11 mouse cellular contexts compared by ENCODE assay signal in genomic region chr17:26571377-26571776, GRCm38 (mm10). TPM values are rescaled to one million over a fixed set of nuclear protein-coding genes. Genes with fewer than 3 reads are reported as not detected.
DNase-seq lines count a peak whose midpoint lies in the region; ATAC-seq lines count a peak whose summit lies in the region.
"Had no signal": no experiment of that assay in that cellular context is flagged by ENCODE, and none has a peak within 500 bp of the region (broad histone marks: within the 10 kb centered on the region; RNA-seq: fewer than 3 reads in every experiment).

No protein-coding gene starts in this region.

- ATAC-seq in kidney, embryonic 16.5 days (ENCODE audit: low FRiP score, low TSS enrichment), result no peak
- no peak for ATAC-seq in midbrain, embryonic 11.5 days (ENCODE audit: low FRiP score)
- no peak for ATAC-seq in hindbrain, embryonic 12.5 days (ENCODE audit: low FRiP score)
- ATAC-seq: midbrain, embryonic 15.5 days had no signal

- DNase-seq in kidney, adult 18-20 months, result peak; percentile 60
- peak; percentile 93 for DNase-seq in adrenal gland, adult 2 months
- DNase-seq in kidney, postnatal 10 days, result peak; percentile 40
- no peak for DNase-seq in midbrain, embryonic 11.5 days (ENCODE audit: low spot score, missing footprints)
- DNase-seq in layer of hippocampus, postnatal 10 days (ENCODE audit: low spot score in 2 of 2), result no peak
- DNase-seq: right cerebral cortex, adult 18-20 months; thymus, adult 18-20 months had no signal

- H3K4me2 ChIP-seq in kidney, embryonic 16.5 days (replicated peaks; ENCODE audit: low read depth, low read length), result no peak overlapping the region
- no peak overlapping the region for H3K4me2 ChIP-seq in midbrain, embryonic 11.5 days
- H3K4me2 ChIP-seq in hindbrain, embryonic 12.5 days (replicated peaks), result no peak overlapping the region
- H3K4me2 ChIP-seq: midbrain, embryonic 15.5 days had no signal

- H3K79me2 ChIP-seq in macrophage (ENCODE audit: inconsistent target), result peaks cover 99% of the 10 kb centered on the region

- no peaks in the 10 kb centered on the region for H3K27me3 ChIP-seq in kidney, embryonic 16.5 days (ENCODE audit: insufficient read depth, low read length)
- H3K27me3 ChIP-seq in midbrain, embryonic 11.5 days (ENCODE audit: control insufficient read depth, insufficient read depth, low read length), result no peaks in the 10 kb centered on the region
- H3K27me3 ChIP-seq in hindbrain, embryonic 12.5 days, result no peaks in the 10 kb centered on the region
- H3K27me3 ChIP-seq: midbrain, embryonic 15.5 days had no signal

- peaks cover 8% of the 10 kb centered on the region for H3K36me3 ChIP-seq in kidney, embryonic 16.5 days (ENCODE audit: insufficient read depth, low read length)
- H3K36me3 ChIP-seq in macrophage (ENCODE audit: inconsistent target), result no peaks in the 10 kb centered on the region
- H3K36me3 ChIP-seq in midbrain, embryonic 11.5 days (ENCODE audit: control insufficient read depth, insufficient read depth, low read length), result peaks cover 7% of the 10 kb centered on the region; the same call in 1 of the 2 replicates
- H3K36me3 ChIP-seq in hindbrain, embryonic 12.5 days, result peaks cover 50% of the 10 kb centered on the region

- peaks cover 4% of the 10 kb centered on the region; the same call in 1 of the 2 replicates for H3K9me3 ChIP-seq in kidney, embryonic 16.5 days (ENCODE audit: low read length)
- H3K9me3 ChIP-seq in midbrain, embryonic 11.5 days (ENCODE audit: control insufficient read depth, low read length), result no peaks in the 10 kb centered on the region; the same call in 1 of the 2 replicates
- H3K9me3 ChIP-seq in hindbrain, embryonic 12.5 days (replicated peaks), result no peaks in the 10 kb centered on the region
- H3K9me3 ChIP-seq: midbrain, embryonic 15.5 days had no signal

- H3K9ac ChIP-seq in kidney, embryonic 16.5 days (replicated peaks; ENCODE audit: low read length), result no peak overlapping the region
- no peak overlapping the region for H3K9ac ChIP-seq in midbrain, embryonic 11.5 days (ENCODE audit: low read length)
- H3K9ac ChIP-seq in hindbrain, embryonic 12.5 days, result no peak overlapping the region
- H3K9ac ChIP-seq: midbrain, embryonic 15.5 days had no signal

- no peak overlapping the region for H3K4me3 ChIP-seq in kidney, embryonic 16.5 days (ENCODE audit: low read length)
- H3K4me3 ChIP-seq in macrophage (ENCODE audit: inconsistent target), result no peak overlapping the region
- no peak overlapping the region for H3K4me3 ChIP-seq in midbrain, embryonic 11.5 days (ENCODE audit: low read depth, low read length)
- no peak overlapping the region for H3K4me3 ChIP-seq in hindbrain, embryonic 12.5 days
- H3K4me3 ChIP-seq: midbrain, embryonic 15.5 days had no signal

- 69% methylated on average over 3 of the region's 3 CpGs for WGBS in kidney, embryonic 16.5 days
- 43% methylated on average over 3 of the region's 3 CpGs for WGBS in macrophage (ENCODE audit: missing documents)
- 87% methylated on average over 3 of the region's 3 CpGs for WGBS in midbrain, embryonic 11.5 days
- WGBS in hindbrain, embryonic 12.5 days, result 91% methylated on average over 3 of the region's 3 CpGs

- peaks cover 13% of the 10 kb centered on the region; the same call in 1 of the 2 replicates for H3K4me1 ChIP-seq in kidney, embryonic 16.5 days (ENCODE audit: insufficient read depth, low read length)
- no peaks in the 10 kb centered on the region for H3K4me1 ChIP-seq in midbrain, embryonic 11.5 days (ENCODE audit: control insufficient read depth, insufficient read depth, low read length)
- no peaks in the 10 kb centered on the region for H3K4me1 ChIP-seq in hindbrain, embryonic 12.5 days
- H3K4me1 ChIP-seq: midbrain, embryonic 15.5 days had no signal

- no peak overlapping the region for H3K27ac ChIP-seq in kidney, embryonic 16.5 days (ENCODE audit: low read length)
- peak overlapping the region; percentile 53 for H3K27ac ChIP-seq in macrophage
- H3K27ac ChIP-seq in midbrain, embryonic 11.5 days (ENCODE audit: low read depth, low read length), result no peak overlapping the region
- H3K27ac ChIP-seq in hindbrain, embryonic 12.5 days, result no peak overlapping the region
- H3K27ac ChIP-seq: midbrain, embryonic 15.5 days had no signal

RNA-seq across cellular contexts. Expression of gene Dusp1, which starts 9.4 kb away (rescaled TPM):
- polyA plus RNA-seq in kidney, embryonic 16.5 days (2015; fragmentation: Nextera tagmentation; extraction: Ambion mirVana), result 26.8 and 28.3 TPM in 2 replicates
- 10 to 100 TPM; 33.5 to 67.7 TPM for total RNA-seq in adrenal gland, adult 2 months (2021)
- 80.9 and 86.9 TPM in 2 replicates for polyA plus RNA-seq in adrenal gland, adult 2 months (2012; rRNA removed)
- 1,000 to 10,000 TPM in 8 of 26 experiments, 100 to 1,000 TPM in 14, 10 to 100 TPM in 4; 36.2 to 1,811 (median 533) TPM for total RNA-seq in macrophage (2018; cell fraction: chromatin; rRNA removed)
- total RNA-seq in macrophage (2018; cell fraction: cytosol; rRNA removed), result 1,000 to 10,000 TPM in 5 of 26 experiments, 100 to 1,000 TPM in 14, 10 to 100 TPM in 7; 20.0 to 1,690 (median 314) TPM
- total RNA-seq in macrophage (2018; cell fraction: nucleus; rRNA removed), result 1,000 to 10,000 TPM in 9 of 26 experiments, 100 to 1,000 TPM in 14, 10 to 100 TPM in 3; 28.6 to 2,287 (median 592) TPM
- 10.8 to 29.7 TPM (median 28.3 TPM) in 3 replicates for polyA plus RNA-seq in macrophage (2018)
- 30.2 TPM in 2 replicates for polyA plus RNA-seq in midbrain, embryonic 11.5 days (2014; fragmentation: Nextera tagmentation; extraction: Ambion mirVana)
- 33.0 and 38.5 TPM in 2 replicates for polyA plus RNA-seq in hindbrain, embryonic 12.5 days (2016; fragmentation: Nextera tagmentation; extraction: Ambion mirVana)
- 10 to 100 TPM; 15.3 to 16.1 TPM for total RNA-seq in layer of hippocampus, postnatal 10 days (2021)

RNA-seq across cellular contexts. Expression of gene Ergic1, which starts 10.1 kb away (rescaled TPM):
- polyA plus RNA-seq in kidney, embryonic 16.5 days (2015; fragmentation: Nextera tagmentation; extraction: Ambion mirVana), result 131 and 141 TPM in 2 replicates
- total RNA-seq in adrenal gland, adult 2 months (2021), result 100 to 1,000 TPM; 166 to 170 TPM
- polyA plus RNA-seq in adrenal gland, adult 2 months (2012; rRNA removed), result 132 and 156 TPM in 2 replicates
- 100 to 1,000 TPM in 3 of 26 experiments, 10 to 100 TPM in 23; 27.2 to 136 (median 52.5) TPM for total RNA-seq in macrophage (2018; cell fraction: chromatin; rRNA removed)
- total RNA-seq in macrophage (2018; cell fraction: cytosol; rRNA removed), result 10 to 100 TPM; 35.4 to 59.1 (median 45.8) TPM
- total RNA-seq in macrophage (2018; cell fraction: nucleus; rRNA removed), result 100 to 1,000 TPM in 3 of 26 experiments, 10 to 100 TPM in 23; 29.0 to 133 (median 49.8) TPM
- polyA plus RNA-seq in macrophage (2018), result 37.4 to 133 TPM (median 109 TPM) in 3 replicates
- polyA plus RNA-seq in midbrain, embryonic 11.5 days (2014; fragmentation: Nextera tagmentation; extraction: Ambion mirVana), result 129 and 130 TPM in 2 replicates
- polyA plus RNA-seq in hindbrain, embryonic 12.5 days (2016; fragmentation: Nextera tagmentation; extraction: Ambion mirVana), result 85.3 and 90.3 TPM in 2 replicates
- 100 to 1,000 TPM; 128 to 155 TPM for total RNA-seq in layer of hippocampus, postnatal 10 days (2021)

Comparison
In these comparisons a context has a peak if more than half of its experiments do, and no peak if none do; other contexts are left out.
1. DNase-seq: peak in kidney, adult 18-20 months (single experiment), adrenal gland, adult 2 months (single experiment) and kidney, postnatal 10 days (single experiment); none in midbrain, embryonic 11.5 days (single experiment) and layer of hippocampus, postnatal 10 days (0 of 2).